Mouse (Mus musculus): ENCODE data around the gene Bclaf1.

Gene Bclaf1

GRCm38 (mm10) chr10:20311918-20312735, at the start of gene Bclaf1:
Gene Bclaf1 (plus strand): TSS chr10:20312469.
- peak; percentile 97 for DNase-seq (ENCODE audit: low read depth, low spot score)

- DNase-seq (ENCODE audit: low read depth, low spot score) = no peak
Observed at GRCm38 (mm10) chr10:20262896-20263295, 49.4 kb upstream of the Bclaf1 start.

- DNase-seq (ENCODE audit: low read depth, low spot score) = no peak
Observed at GRCm38 (mm10) chr10:20264479-20264878, 47.8 kb upstream of the Bclaf1 start.

- no peak for DNase-seq (ENCODE audit: low read depth, low spot score)
Observed at GRCm38 (mm10) chr10:20267032-20267431, 45.2 kb upstream of the Bclaf1 start.

GRCm38 (mm10) chr10:20268945-20269344, 43.3 kb upstream of the Bclaf1 start:
- DNase-seq (ENCODE audit: low read depth, low spot score) = no peak

GRCm38 (mm10) chr10:20272380-20272779, 39.9 kb upstream of the Bclaf1 start:
- no peak for DNase-seq (ENCODE audit: low read depth, low spot score)

GRCm38 (mm10) chr10:20273278-20273677, 39.0 kb upstream of the Bclaf1 start:
- no peak for DNase-seq (ENCODE audit: low read depth, low spot score)

- no peak for DNase-seq (ENCODE audit: low read depth, low spot score)
Observed at GRCm38 (mm10) chr10:20274022-20274421, 38.2 kb upstream of the Bclaf1 start.

- DNase-seq (ENCODE audit: low read depth, low spot score) = no peak
Observed at GRCm38 (mm10) chr10:20281456-20281855, 30.8 kb upstream of the Bclaf1 start.

- peak; percentile 21 for DNase-seq (ENCODE audit: low read depth, low spot score)
Observed at GRCm38 (mm10) chr10:20285289-20285975, 26.8 kb upstream of the Bclaf1 start.

GRCm38 (mm10) chr10:20285994-20286836, 26.1 kb upstream of the Bclaf1 start:
- DNase-seq (ENCODE audit: low read depth, low spot score) = no peak

- DNase-seq (ENCODE audit: low read depth, low spot score) = no peak
Observed at GRCm38 (mm10) chr10:20287369-20287768, 24.9 kb upstream of the Bclaf1 start.

- peak; percentile 87 for DNase-seq (ENCODE audit: low read depth, low spot score)
Observed at GRCm38 (mm10) chr10:20290467-20290883, 21.8 kb upstream of the Bclaf1 start.

GRCm38 (mm10) chr10:20295961-20296360, 16.3 kb upstream of the Bclaf1 start:
- DNase-seq (ENCODE audit: low read depth, low spot score) = no peak

- DNase-seq (ENCODE audit: low read depth, low spot score) = no peak
Observed at GRCm38 (mm10) chr10:20298152-20298920, 13.9 kb upstream of the Bclaf1 start.

GRCm38 (mm10) chr10:20299114-20299513, 13.2 kb upstream of the Bclaf1 start:
- no peak for DNase-seq (ENCODE audit: low read depth, low spot score)

- DNase-seq (ENCODE audit: low read depth, low spot score) = no peak
Observed at GRCm38 (mm10) chr10:20310969-20311769, 1.1 kb upstream of the Bclaf1 start.

- DNase-seq (ENCODE audit: low read depth, low spot score) = peak; percentile 79
Observed at GRCm38 (mm10) chr10:20312736-20313301, 550 bp downstream of the Bclaf1 start.

- no peak for DNase-seq (ENCODE audit: low read depth, low spot score)
Observed at GRCm38 (mm10) chr10:20313447-20313846, 1.2 kb downstream of the Bclaf1 start.

- DNase-seq (ENCODE audit: low read depth, low spot score) = peak; percentile 12
Observed at GRCm38 (mm10) chr10:20313941-20314340, 1.7 kb downstream of the Bclaf1 start.

Measured in 3T3-L1 (cell line).